Mouse (Mus musculus) cerebellum, adult 2 months (tissue): Measurements from ENCODE around the gene Bmp7. TPM values are rescaled to one million over a fixed set of nuclear protein-coding genes. Genes with fewer than 3 reads are reported as not detected.

Source experiments
- DNase-seq, 2 experiments: peaks; one replicate each; pipeline ENCODE4 v3.0.0; 2021
- H3K27ac ChIP-seq: fragments of 200-500 bp; 2 replicates; pipeline ENCODE4 v1.5.1; 2012; ENCODE audit warnings: low read length, control low read depth, inconsistent platforms; ENCODE audit not compliant: insufficient read depth
- H3K27me3 ChIP-seq: fragments of 200-500 bp; 2 replicates; pipeline ENCODE4 v1.6.1; 2012; ENCODE audit warnings: inconsistent platforms, mild to moderate bottlenecking, low read length, moderate library complexity; ENCODE audit not compliant: control insufficient read depth, insufficient read depth
- H3K4me1 ChIP-seq: fragments of 200-500 bp; 2 replicates; pipeline ENCODE4 v1.6.1; 2011; ENCODE audit warnings: low read length; ENCODE audit not compliant: control insufficient read depth, insufficient read depth
- H3K4me3 ChIP-seq: fragments of 200-500 bp; replicated peaks from 2 replicates; pipeline ENCODE3; 2011; ENCODE audit warnings: mild to moderate bottlenecking, low read depth, low read length, control low read depth; ENCODE audit not compliant: insufficient read depth
- CTCF ChIP-seq: fragments of 200-500 bp; IDR thresholded peaks from 2 replicates; pipeline ENCODE4 v1.5.1; 2011; ENCODE audit warnings: low read depth, mild to moderate bottlenecking, control low read depth, low read length, moderate library complexity, borderline replicate concordance; ENCODE audit not compliant: insufficient read depth
- POLR2A ChIP-seq: fragments of 200-500 bp; IDR thresholded peaks from 2 replicates; pipeline ENCODE4 v1.6.1; 2011; ENCODE audit warnings: low read length, control low read depth, borderline replicate concordance; ENCODE audit not compliant: insufficient read depth
- WGBS: fragments of 180-500 bp; shearing (Covaris S2); methylation state at CpG from one replicate; pipeline ENCODE4 v1.1.7; 2018; 5-methylcytosine and 5-hydroxymethylcytosine counted together
- polyA plus RNA-seq: library from polyadenylated mRNA; depleted of rRNA; stranded (reverse); fragments of >200 nt; gene quantifications from 2 replicates; pipeline ENCODE4 v1.2.3, GENCODE M21; 2012

Gene Bmp7
- polyA plus RNA-seq, 1 experiment, result 3.9 TPM

DNA sequence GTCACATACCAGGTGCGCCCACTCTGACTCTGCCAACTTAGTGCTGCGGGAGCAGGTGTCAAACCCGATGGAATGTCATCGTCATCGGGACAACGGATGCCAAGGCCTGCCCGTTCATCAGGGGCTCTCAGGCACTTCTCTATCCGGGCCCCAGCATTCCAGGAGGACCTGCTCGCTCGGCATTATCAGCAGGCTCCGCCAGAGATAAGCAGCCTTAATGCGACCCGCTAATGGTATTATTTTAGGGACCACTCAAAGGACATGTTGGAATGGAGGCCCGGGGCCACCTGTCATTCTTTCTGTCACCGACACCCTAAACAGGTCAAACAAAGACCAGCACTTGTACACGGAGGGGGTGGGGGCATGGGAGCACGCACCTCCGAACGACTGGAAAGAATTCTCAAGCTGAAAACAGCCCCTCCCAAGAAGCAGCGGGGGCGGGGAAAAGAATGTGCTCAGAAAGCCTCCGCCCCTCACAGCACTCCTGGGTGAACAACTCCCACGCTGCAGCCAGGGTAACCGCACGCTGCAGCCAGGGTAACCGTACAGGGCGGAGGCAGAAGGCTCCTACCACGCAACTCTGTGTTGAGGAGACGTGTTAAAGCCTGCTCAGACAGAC, 77.2 kb downstream of the Bmp7 start:
- WGBS, result 22% methylated on average over 29 of the region's 29 CpGs
- DNase-seq, result no peak
- Histone ChIP-seq H3K27ac (no peak overlapping the region), H3K27me3 (no peaks in the 10 kb centered on the region), H3K4me1 (0 out of 2 replicates have a peak, but pooled peaks cover 3% of the 10 kb centered on the region), H3K4me3 (no peak overlapping the region)
- TF ChIP-seq CTCF, result no peak
- TF ChIP-seq POLR2A, result no peak

GRCm38 (mm10) chr2:172862424-172862823, 77.7 kb downstream of the Bmp7 start:
- no peak overlapping the region for H3K27ac ChIP-seq
- H3K4me3 ChIP-seq, result no peak overlapping the region
- TF ChIP-seq POLR2A (no peak), CTCF (no peak)
- DNase-seq, result no peak
- no peaks in the 10 kb centered on the region for H3K27me3 ChIP-seq
- 0 out of 2 replicates have a peak, but pooled peaks cover 3% of the 10 kb centered on the region for H3K4me1 ChIP-seq
- 54% methylated on average over 19 of the region's 19 CpGs for WGBS

GRCm38 (mm10) chr2:172861590-172861989, 78.5 kb downstream of the Bmp7 start:
- Histone ChIP-seq H3K4me3 (no peak overlapping the region), H3K27me3 (no peaks in the 10 kb centered on the region), H3K4me1 (0 out of 2 replicates have a peak, but pooled peaks cover 3% of the 10 kb centered on the region), H3K27ac (no peak overlapping the region)
- TF ChIP-seq CTCF (no peak), POLR2A (no peak)
- no peak for DNase-seq
- 73% methylated on average over 14 of the region's 14 CpGs for WGBS

GRCm38 (mm10) chr2:172860593-172860992, 79.5 kb downstream of the Bmp7 start:
- WGBS, result 93% methylated on average over 8 of the region's 8 CpGs
- no peak overlapping the region for H3K4me3 ChIP-seq
- H3K27ac ChIP-seq, result no peak overlapping the region
- H3K4me1 ChIP-seq, result 0 out of 2 replicates have a peak, but pooled peaks cover 3% of the 10 kb centered on the region
- no peaks in the 10 kb centered on the region for H3K27me3 ChIP-seq
- TF ChIP-seq POLR2A (no peak), CTCF (no peak)
- DNase-seq, result no peak

- Histone ChIP-seq H3K27ac (no peak overlapping the region), H3K4me3 (no peak overlapping the region), H3K27me3 (no peaks in the 10 kb centered on the region), H3K4me1 (0 out of 2 replicates have a peak, but pooled peaks cover 3% of the 10 kb centered on the region)
- 86% methylated on average over 7 of the region's 7 CpGs for WGBS
- no peak for TF ChIP-seq POLR2A
- TF ChIP-seq CTCF, result no peak
- no peak for DNase-seq
Measured at GRCm38 (mm10) chr2:172860104-172860503, 80.0 kb downstream of the Bmp7 start.

DNA sequence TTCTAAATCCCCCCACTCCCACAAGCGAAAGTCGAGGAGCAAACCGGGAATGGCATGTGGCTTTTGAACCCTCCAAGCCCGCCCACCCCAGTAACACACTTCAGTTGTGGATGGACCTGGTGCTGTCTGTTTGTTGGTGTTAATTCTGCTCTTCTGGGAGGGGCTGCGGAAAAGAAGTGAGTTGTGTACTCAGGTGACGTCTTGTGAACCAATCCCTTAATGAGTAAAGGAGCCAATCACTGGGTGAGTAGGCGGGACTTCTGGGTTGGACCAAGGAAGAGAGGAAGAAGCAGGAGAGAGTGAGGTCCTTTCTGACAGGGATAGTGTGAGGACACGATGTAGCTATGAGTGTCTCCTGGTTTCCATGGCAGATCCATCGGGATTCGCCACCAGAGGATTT, 83.1 kb downstream of the Bmp7 start:
- 81% methylated on average over 10 of the region's 10 CpGs for WGBS

DNA sequence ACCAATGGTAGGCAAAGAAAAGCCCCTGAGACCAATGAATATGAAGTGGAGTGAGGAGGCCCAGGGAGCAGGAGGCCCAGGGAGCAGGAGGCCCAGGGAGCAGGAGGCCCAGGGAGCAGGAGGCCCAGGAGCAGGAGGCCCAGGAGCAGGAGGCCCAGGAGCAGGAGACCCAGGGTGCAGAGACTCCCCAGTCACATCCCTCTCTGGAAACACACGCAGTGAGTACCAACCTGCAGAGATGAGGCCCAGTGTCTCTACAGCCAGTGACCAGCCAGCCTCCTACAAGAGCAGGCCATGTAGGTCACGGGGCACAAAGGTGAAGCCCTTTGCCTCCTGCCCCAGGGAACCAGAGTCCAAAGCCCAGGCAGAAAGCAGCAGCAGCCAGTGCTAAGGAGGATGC, 83.6 kb downstream of the Bmp7 start:
- 78% methylated on average over 2 of the region's 2 CpGs for WGBS
- no peak for DNase-seq
- no peak for TF ChIP-seq CTCF
- no peak for TF ChIP-seq POLR2A
- Histone ChIP-seq H3K27ac (no peak overlapping the region), H3K4me3 (no peak overlapping the region), H3K4me1 (peaks cover 8% of the 10 kb centered on the region), H3K27me3 (no peaks in the 10 kb centered on the region)

More for the DNA sequence above, 83.1 kb downstream of the Bmp7 start:
- no peak overlapping the region for H3K4me3 ChIP-seq
- H3K4me1 ChIP-seq, result peaks cover 8% of the 10 kb centered on the region
- no peak for TF ChIP-seq POLR2A
- no peak for TF ChIP-seq CTCF
- no peaks in the 10 kb centered on the region for H3K27me3 ChIP-seq
- H3K27ac ChIP-seq, result no peak overlapping the region
- DNase-seq, result no peak

GRCm38 (mm10) chr2:172854136-172854535, 86.0 kb downstream of the Bmp7 start:
- WGBS, result 15% methylated on average over 2 of the region's 2 CpGs
- TF ChIP-seq POLR2A, result no peak
- TF ChIP-seq CTCF, result no peak
- peak; percentile 60 to 73 for DNase-seq
- Histone ChIP-seq H3K27ac (no peak overlapping the region), H3K4me3 (no peak overlapping the region), H3K27me3 (no peaks in the 10 kb centered on the region), H3K4me1 (peaks cover 8% of the 10 kb centered on the region)

DNA sequence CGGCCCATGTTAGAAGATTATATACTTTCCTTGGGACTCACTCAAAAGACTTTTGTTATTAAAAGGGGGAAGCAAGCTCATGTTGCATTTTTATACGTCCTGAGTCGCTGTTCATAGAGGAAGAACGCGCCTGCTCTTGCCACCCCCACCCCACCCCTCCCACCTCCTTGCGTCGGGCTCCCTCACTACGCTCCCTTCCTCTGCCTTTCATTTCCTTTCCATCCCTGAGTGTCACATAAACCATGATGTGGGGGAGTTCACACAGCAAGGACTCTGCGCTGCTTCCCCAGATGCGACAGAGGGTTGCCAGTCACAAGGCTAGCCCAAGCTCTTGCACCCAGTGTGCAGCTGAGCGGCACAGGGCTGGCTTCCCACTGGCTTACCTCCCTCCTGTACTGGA, 88.3 kb downstream of the Bmp7 start:
- Histone ChIP-seq H3K27me3 (no peaks in the 10 kb centered on the region), H3K4me3 (no peak overlapping the region), H3K27ac (no peak overlapping the region), H3K4me1 (peaks cover 8% of the 10 kb centered on the region)
- DNase-seq, result no peak
- 87% methylated on average over 11 of the region's 11 CpGs for WGBS
- TF ChIP-seq POLR2A, result no peak
